10 mouse cellular contexts compared by ENCODE assay signal in the genomic region with DNA sequence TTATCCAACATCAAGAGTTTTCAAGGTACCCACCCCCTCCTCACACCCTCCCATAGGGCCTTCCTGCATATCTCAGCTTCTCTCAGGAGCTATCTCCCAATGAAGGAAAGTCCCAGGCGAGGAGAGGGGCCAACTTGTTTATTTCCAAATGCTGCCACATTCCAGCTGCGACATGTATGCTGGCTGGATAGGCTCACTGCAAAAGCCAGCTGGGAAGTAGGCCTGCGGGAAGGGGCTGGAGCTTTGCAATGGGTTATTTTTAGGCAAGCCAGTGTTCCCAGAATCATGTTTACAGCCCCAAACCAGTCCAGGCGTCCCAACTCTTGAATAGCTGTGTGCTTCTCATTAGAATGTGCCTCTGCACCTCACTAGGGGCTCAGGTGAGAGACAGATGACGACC. TPM values are rescaled to one million over a fixed set of nuclear protein-coding genes. Genes with fewer than 3 reads are reported as not detected.
DNase-seq lines count a peak whose midpoint lies in the region; ATAC-seq and TF ChIP-seq lines count a peak whose summit lies in the region.
"Had no signal": no experiment of that assay in that cellular context is flagged by ENCODE, and none has a peak within 500 bp of the region (broad histone marks: within the 10 kb centered on the region; RNA-seq: fewer than 3 reads in every experiment).

No protein-coding gene starts in this region.

- no peaks in the 10 kb centered on the region for H3K9me3 ChIP-seq in neural tube, embryonic 13.5 days
- H3K9me3 ChIP-seq in intestine, embryonic 16.5 days (ENCODE audit: control insufficient read depth, low read length), result no peaks in the 10 kb centered on the region
- no peaks in the 10 kb centered on the region for H3K9me3 ChIP-seq in lung, embryonic 16.5 days (ENCODE audit: control insufficient read depth, low read length)

- no peak overlapping the region for H3K4me2 ChIP-seq in neural tube, embryonic 13.5 days
- H3K4me2 ChIP-seq in intestine, embryonic 16.5 days (ENCODE audit: low read depth, low read length), result no peak overlapping the region
- no peak overlapping the region for H3K4me2 ChIP-seq in lung, embryonic 16.5 days (ENCODE audit: low read depth, low read length)

- no peak for TF ChIP-seq POLR2A in thymus, adult 2 months (IDR thresholded peaks at IDR 0.05; ENCODE audit: control insufficient read depth, extremely low read depth, insufficient read depth, low read length, poor library complexity)

- H3K27ac ChIP-seq in neural tube, embryonic 13.5 days (replicated peaks), result peak overlapping the region; percentile 77
- H3K27ac ChIP-seq in intestine, embryonic 16.5 days (ENCODE audit: low read length), result peak overlapping the region; percentile 89
- H3K27ac ChIP-seq in lung, embryonic 16.5 days (ENCODE audit: low read length), result peak overlapping the region; percentile 96
- H3K27ac ChIP-seq in thymus, adult 2 months (ENCODE audit: control insufficient read depth, insufficient read depth, low read length), result no peak overlapping the region

- H3K9ac ChIP-seq in neural tube, embryonic 13.5 days, result no peak overlapping the region
- peak overlapping the region; percentile 45; the same call in 1 of the 2 replicates for H3K9ac ChIP-seq in intestine, embryonic 16.5 days (ENCODE audit: low read depth, low read length)
- H3K9ac ChIP-seq in lung, embryonic 16.5 days (ENCODE audit: low read length), result 0 out of 2 replicates have a peak overlapping the region, but pooled peaks have one; percentile 35

- no peak for TF ChIP-seq CTCF in thymus, adult 2 months (IDR thresholded peaks at IDR 0.05; ENCODE audit: borderline replicate concordance, control insufficient read depth, extremely low read depth, insufficient read depth, low read length, poor library complexity)

- no peak overlapping the region for H3K4me3 ChIP-seq in neural tube, embryonic 13.5 days
- no peak overlapping the region for H3K4me3 ChIP-seq in intestine, embryonic 16.5 days (ENCODE audit: low read length)
- no peak overlapping the region for H3K4me3 ChIP-seq in lung, embryonic 16.5 days (ENCODE audit: low read length)
- H3K4me3 ChIP-seq in thymus, adult 2 months (ENCODE audit: control insufficient read depth, insufficient read depth, low read length), result no peak overlapping the region
- H3K4me3 ChIP-seq: myocyte had no signal

- no peaks in the 10 kb centered on the region for H3K27me3 ChIP-seq in neural tube, embryonic 13.5 days
- H3K27me3 ChIP-seq in intestine, embryonic 16.5 days (replicated peaks; ENCODE audit: control insufficient read depth, insufficient read depth, low read length), result no peaks in the 10 kb centered on the region
- no peaks in the 10 kb centered on the region for H3K27me3 ChIP-seq in lung, embryonic 16.5 days (ENCODE audit: control insufficient read depth, insufficient read depth, low read depth, low read length)
- H3K27me3 ChIP-seq in thymus, adult 2 months (ENCODE audit: control insufficient read depth, insufficient read depth, low read length), result no peaks in the 10 kb centered on the region
- H3K27me3 ChIP-seq: Patski had no signal

- 45% methylated on average over 5 of the region's 5 CpGs for WGBS in neural tube, embryonic 13.5 days
- WGBS in intestine, embryonic 16.5 days, result 37% methylated on average over 5 of the region's 5 CpGs
- 33% methylated on average over 5 of the region's 5 CpGs for WGBS in lung, embryonic 16.5 days
- WGBS in thymus, adult 2 months, result 94% methylated on average over 5 of the region's 5 CpGs

- no peak for DNase-seq in neural tube, embryonic 10.5 days (ENCODE audit: extremely low spot score, low spot score)
- peak; percentile 77 to 89 for DNase-seq in heart, adult 18-20 months
- DNase-seq in telencephalon, adult 2 months (ENCODE audit: low read depth, low spot score), result peak; percentile 69
- DNase-seq in thymus, adult 2 months, result no peak

- ATAC-seq in neural tube, embryonic 13.5 days (ENCODE audit: low read depth), result no peak
- peak; percentile 49 for ATAC-seq in intestine, embryonic 16.5 days
- peak; percentile 87 for ATAC-seq in lung, embryonic 16.5 days (ENCODE audit: low read depth)
- no peak for ATAC-seq in cerebellum, adult (ENCODE audit: insufficient number of reproducible peaks, low FRiP score, low TSS enrichment)
- ATAC-seq: Patski had no signal

- H3K4me1 ChIP-seq in neural tube, embryonic 13.5 days (replicated peaks), result peaks cover 51% of the 10 kb centered on the region
- H3K4me1 ChIP-seq in intestine, embryonic 16.5 days (ENCODE audit: control insufficient read depth, insufficient read depth, low read length), result peaks cover 51% of the 10 kb centered on the region
- H3K4me1 ChIP-seq in lung, embryonic 16.5 days (replicated peaks; ENCODE audit: control insufficient read depth, insufficient read depth, low read length), result peaks cover 57% of the 10 kb centered on the region
- H3K4me1 ChIP-seq in thymus, adult 2 months (replicated peaks; ENCODE audit: control insufficient read depth, insufficient read depth, low read length), result peaks cover 14% of the 10 kb centered on the region

- H3K36me3 ChIP-seq in neural tube, embryonic 13.5 days, result no peaks in the 10 kb centered on the region
- H3K36me3 ChIP-seq in intestine, embryonic 16.5 days (ENCODE audit: control insufficient read depth, insufficient read depth, low read length), result no peaks in the 10 kb centered on the region
- no peaks in the 10 kb centered on the region for H3K36me3 ChIP-seq in lung, embryonic 16.5 days (ENCODE audit: control insufficient read depth, insufficient read depth, low read length)
- H3K36me3 ChIP-seq in thymus, adult 2 months (ENCODE audit: control insufficient read depth, insufficient read depth, low read length), result no peaks in the 10 kb centered on the region

RNA-seq across cellular contexts. Expression of gene Ksr1, which starts 51.5 kb away (rescaled TPM):
- 4.6 and 4.8 TPM in 2 replicates for polyA plus RNA-seq in neural tube, embryonic 13.5 days (2015; fragmentation: Nextera tagmentation; extraction: Ambion mirVana)
- 1 to 10 TPM; 5.7 to 5.8 TPM for total RNA-seq in heart, adult 18-20 months (2021)
- polyA plus RNA-seq in intestine, embryonic 16.5 days (2015; fragmentation: Nextera tagmentation; extraction: Ambion mirVana), result 4.1 and 4.6 TPM in 2 replicates
- polyA plus RNA-seq in lung, embryonic 16.5 days (2015; fragmentation: Nextera tagmentation; extraction: Ambion mirVana), result 3.3 and 3.7 TPM in 2 replicates
- 28.1 and 32.7 TPM in 2 replicates for polyA plus RNA-seq in thymus, adult 2 months (2012; rRNA removed)

Comparison
In these comparisons a context has a peak if more than half of its experiments do, and no peak if none do; other contexts are left out.
1. ATAC-seq: peak in intestine, embryonic 16.5 days (single experiment) and lung, embryonic 16.5 days (single experiment); none in neural tube, embryonic 13.5 days (single experiment) and cerebellum, adult (single experiment).
2. DNase-seq: peak in heart, adult 18-20 months (2 of 2) and telencephalon, adult 2 months (single experiment); none in neural tube, embryonic 10.5 days (single experiment) and thymus, adult 2 months (single experiment).